Mouse (Mus musculus) CH12.LX (cell line): ENCODE measurements around the gene Eva1a.

ENCODE experiments used
- BHLHE40 ChIP-seq: IDR thresholded peaks from 2 replicates; pipeline ENCODE4 v1.6.1; 2011; ENCODE audit warnings: mild to moderate bottlenecking, low read depth, low read length, improper control_type of control experiment
- CHD1 ChIP-seq: IDR thresholded peaks from 2 replicates; pipeline ENCODE4 v1.6.1; 2012; ENCODE audit warnings: low read depth, low read length, improper control_type of control experiment, inconsistent platforms
- CHD2 ChIP-seq: IDR thresholded peaks from 2 replicates; pipeline ENCODE4 v1.6.1; 2011; ENCODE audit warnings: low read length, improper control_type of control experiment
- CTCF ChIP-seq, 2 experiments: IDR thresholded peaks in 1 of 2; conservative IDR thresholded peaks in 1 of 2; 2 replicates each; pipeline ENCODE4 v1.5.1; 2011 to 2012; ENCODE audit warnings: low read depth in 2 of 2, low read length in 2 of 2, improper control_type of control experiment in 1 of 2, inconsistent platforms in 1 of 2, mild to moderate bottlenecking in 1 of 2, moderate library complexity in 1 of 2
- ETS1 ChIP-seq: conservative IDR thresholded peaks from 2 replicates; pipeline ENCODE4 v1.6.1; 2012; ENCODE audit warnings: low read depth, mild to moderate bottlenecking, inconsistent platforms, low read length, improper control_type of control experiment, moderate library complexity
- GABPA ChIP-seq: IDR thresholded peaks from 2 replicates; pipeline ENCODE4 v1.6.1; 2012; ENCODE audit warnings: low read depth, low read length, improper control_type of control experiment, inconsistent platforms; ENCODE audit not compliant: insufficient replicate concordance
- MAZ ChIP-seq: IDR thresholded peaks from 2 replicates; pipeline ENCODE4 v1.6.1; 2012; ENCODE audit warnings: low read depth, mild to moderate bottlenecking, inconsistent platforms, low read length, improper control_type of control experiment, moderate library complexity
- MYC ChIP-seq: IDR thresholded peaks from 2 replicates; pipeline ENCODE4 v1.6.1; 2011; ENCODE audit warnings: low read depth, mild to moderate bottlenecking, improper control_type of control experiment, low read length
- NELFE ChIP-seq: IDR thresholded peaks from 2 replicates; pipeline ENCODE4 v1.6.1; 2011; ENCODE audit warnings: low read depth, low read length, improper control_type of control experiment
- POLR2A ChIP-seq: IDR thresholded peaks from 2 replicates; pipeline ENCODE4 v1.6.1; 2011; ENCODE audit warnings: low read depth, mild to moderate bottlenecking, improper control_type of control experiment, low read length
- USF1 ChIP-seq: IDR thresholded peaks from 2 replicates; pipeline ENCODE4 v1.6.1; 2014; ENCODE audit warnings: low read depth, mild to moderate bottlenecking, inconsistent platforms, low read length, improper control_type of control experiment
- ZC3H11A ChIP-seq: IDR thresholded peaks from 2 replicates; pipeline ENCODE4 v1.6.1; 2012; ENCODE audit warnings: low read depth, mild to moderate bottlenecking, inconsistent platforms, low read length, improper control_type of control experiment
- ZKSCAN1 ChIP-seq: IDR thresholded peaks from 2 replicates; pipeline ENCODE4 v1.6.1; 2012; ENCODE audit warnings: low read depth, inconsistent platforms, low read length, improper control_type of control experiment, borderline replicate concordance

DNA sequence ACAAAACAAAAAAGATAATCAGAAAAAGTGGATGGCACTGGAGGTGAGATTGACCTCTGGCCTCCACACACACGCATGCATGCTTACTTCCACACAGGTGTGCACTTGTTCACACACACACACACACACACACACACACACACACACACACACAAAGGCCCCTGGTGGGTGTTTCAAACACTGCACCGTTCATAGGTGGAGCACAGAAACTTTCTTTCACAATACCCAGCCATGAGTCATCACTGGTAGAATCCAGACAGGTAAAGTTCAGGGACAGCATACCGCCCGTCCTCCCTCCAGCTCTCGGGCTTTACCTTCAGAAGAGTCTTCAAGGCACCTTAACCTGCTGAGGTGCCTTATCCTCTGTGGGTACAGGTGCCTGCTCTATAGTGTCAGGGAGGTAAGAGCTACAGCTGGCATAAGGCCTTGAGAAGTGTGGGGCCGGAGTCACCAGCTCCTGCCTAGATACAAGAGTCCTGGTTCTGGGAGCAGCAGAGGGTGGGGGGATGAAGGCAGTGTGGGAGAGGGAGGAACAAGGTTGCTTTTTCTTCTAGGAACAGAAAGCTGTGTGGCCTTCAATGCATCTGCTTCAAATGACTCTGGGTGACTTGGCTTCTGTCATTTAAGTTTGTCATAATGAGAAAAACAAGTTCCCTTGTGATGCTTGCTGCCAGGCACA is 11.3 kb downstream of the Eva1a start:
- TF ChIP-seq CHD2 (no peak), ETS1 (no peak), MAZ (no peak), USF1 (no peak), CTCF (conservative IDR thresholded peaks at IDR 0.05 in 1 of 2, IDR thresholded peaks at IDR 0.05 in 1 of 2; ENCODE audit: low read depth in 2 of 2, low read length in 2 of 2) (no peak), ZKSCAN1 (no peak), BHLHE40 (no peak), POLR2A (no peak), ZC3H11A (no peak), GABPA (no peak), NELFE (no peak), CHD1 (no peak), MYC (no peak)
